Mouse (Mus musculus) forebrain, embryonic 11.5 days (tissue): ENCODE measurements around the gene E130114P18Rik. TPM values are rescaled to one million over a fixed set of nuclear protein-coding genes. Genes with fewer than 3 reads are reported as not detected.

Experiments
- ATAC-seq: fragments of 200-750 bp; cut with Nextera tagmentation; replicated peaks from 2 replicates; pipeline ENCODE4 v1.8.0; 2017; ENCODE audit warnings: moderate TSS enrichment; ENCODE audit not compliant: low FRiP score
- DNase-seq: peaks from one replicate; pipeline ENCODE4 v3.0.0-alpha.2; 2017; ENCODE audit warnings: low spot score
- H3K27ac ChIP-seq: fragments of 300-500 bp; sonication (generic); 2 replicates; pipeline ENCODE4 v1.5.1; 2014; ENCODE audit warnings: low read depth, low read length
- H3K27me3 ChIP-seq: fragments of 300-500 bp; sonication (generic); 2 replicates; pipeline ENCODE4 v1.6.1; 2014; ENCODE audit warnings: mild to moderate bottlenecking, low read length, mixed read lengths; ENCODE audit not compliant: control insufficient read depth, insufficient read depth
- H3K36me3 ChIP-seq: fragments of 300-500 bp; sonication (generic); 2 replicates; pipeline ENCODE4 v1.6.1; 2014; ENCODE audit warnings: mild to moderate bottlenecking, low read length, moderate library complexity, mixed read lengths; ENCODE audit not compliant: control insufficient read depth, insufficient read depth
- H3K4me1 ChIP-seq: fragments of 300-500 bp; sonication (generic); replicated peaks from 2 replicates; pipeline ENCODE4 v1.6.1; 2014; ENCODE audit warnings: low read length, mixed read lengths; ENCODE audit not compliant: control insufficient read depth, insufficient read depth
- H3K4me2 ChIP-seq: fragments of 300-500 bp; sonication (generic); 2 replicates; pipeline ENCODE4 v1.6.1; 2014; ENCODE audit warnings: low read depth, mild to moderate bottlenecking, low read length, moderate library complexity, mixed read lengths; ENCODE audit not compliant: severe bottlenecking
- H3K4me3 ChIP-seq: fragments of 300-500 bp; sonication (generic); 2 replicates; pipeline ENCODE4 v1.5.1; 2014; ENCODE audit warnings: low read depth, low read length
- H3K9ac ChIP-seq: fragments of 300-500 bp; sonication (generic); 2 replicates; pipeline ENCODE4 v1.6.1; 2014; ENCODE audit warnings: low read length
- H3K9me3 ChIP-seq: fragments of 300-500 bp; sonication (generic); 2 replicates; pipeline ENCODE4 v1.6.1; 2016; ENCODE audit warnings: low read length, mixed read lengths; ENCODE audit not compliant: control insufficient read depth
- WGBS: fragments of 180-500 bp; shearing (Covaris S2); extraction: QIAGEN DNeasy Blood & Tissue Kit; methylation state at CpG from one replicate; pipeline ENCODE4 v1.1.7; 2014; 5-methylcytosine and 5-hydroxymethylcytosine counted together
- polyA plus RNA-seq: library from polyadenylated mRNA; unstranded; fragments of >200 nt; fragmentation: Nextera tagmentation; extraction: Ambion mirVana; gene quantifications from 2 replicates; pipeline ENCODE4 v1.2.1, GENCODE M21; 2014

Gene E130114P18Rik
- polyA plus RNA-seq, 1 experiment from 2014 or later, result 45.7 TPM

DNA sequence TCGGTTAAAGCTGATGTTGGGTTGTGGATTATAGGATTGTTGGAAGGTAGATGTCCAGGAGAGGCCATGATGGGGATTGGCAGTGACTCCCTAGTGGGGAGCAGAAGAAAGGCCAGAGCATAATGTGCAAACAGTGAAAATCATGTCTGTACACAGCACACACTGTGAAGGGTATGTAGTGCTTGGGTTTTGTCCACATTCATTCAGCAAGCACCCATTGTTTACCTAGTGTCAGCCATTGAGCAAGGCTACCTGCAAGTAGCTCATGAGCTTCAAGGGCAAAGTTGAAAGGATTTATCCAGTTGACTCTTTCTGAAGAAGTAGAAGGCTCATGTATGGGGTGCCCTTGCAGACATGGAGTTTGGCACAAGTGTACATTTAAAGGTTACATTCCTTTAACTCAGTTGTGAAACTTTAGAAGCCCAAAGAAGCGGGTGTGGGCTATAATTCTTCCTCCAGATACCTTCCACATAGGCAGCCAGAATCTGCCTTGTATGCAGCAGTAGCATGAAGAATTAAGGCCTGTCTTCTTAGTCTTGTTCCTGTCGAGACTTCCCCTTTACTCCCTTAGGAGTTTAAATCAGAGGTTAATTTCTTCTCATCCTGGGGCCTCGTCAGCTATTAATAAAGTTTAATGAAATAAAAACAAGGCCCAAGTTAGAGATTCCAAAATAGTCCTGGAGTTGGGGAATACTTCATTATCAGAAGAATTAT lies 31.9 kb upstream of the E130114P18Rik start:
- Histone ChIP-seq H3K36me3 (no peaks in the 10 kb centered on the region), H3K27ac (no peak overlapping the region), H3K4me2 (no peak overlapping the region), H3K9ac (no peak overlapping the region), H3K4me1 (peaks cover 8% of the 10 kb centered on the region; the same call in 1 of the 2 replicates), H3K27me3 (no peaks in the 10 kb centered on the region), H3K4me3 (no peak overlapping the region), H3K9me3 (no peaks in the 10 kb centered on the region)
- no peak for DNase-seq
- no peak for ATAC-seq
- WGBS, result 77% methylated on average over 4 of the region's 4 CpGs

DNA sequence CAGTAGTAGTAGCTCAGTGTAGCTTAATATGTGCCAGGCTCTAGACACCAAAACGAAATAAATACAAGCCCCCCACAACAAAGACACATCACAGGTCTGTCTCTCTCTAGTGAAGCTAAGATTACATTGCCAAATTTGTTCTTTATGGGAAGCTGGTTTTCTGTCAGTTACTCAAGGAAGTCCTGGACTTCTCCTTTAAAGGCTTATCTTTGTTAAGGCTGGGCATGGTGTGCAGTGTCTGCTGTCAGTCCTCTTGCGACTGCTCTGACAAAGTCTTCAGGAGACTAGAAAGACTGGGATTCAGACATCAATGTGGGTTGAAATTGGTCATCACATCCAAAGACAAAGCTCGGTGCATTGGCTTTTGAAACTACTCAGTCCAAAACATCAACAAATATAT lies 31.0 kb upstream of the E130114P18Rik start:
- H3K4me2 ChIP-seq, result no peak overlapping the region
- no peak overlapping the region for H3K9ac ChIP-seq
- H3K9me3 ChIP-seq, result no peaks in the 10 kb centered on the region
- no peaks in the 10 kb centered on the region for H3K27me3 ChIP-seq
- DNase-seq (no peak), ATAC-seq (no peak)
- peaks cover 8% of the 10 kb centered on the region; the same call in 1 of the 2 replicates for H3K4me1 ChIP-seq
- H3K4me3 ChIP-seq, result no peak overlapping the region
- 85% methylated on average over 3 of the region's 3 CpGs for WGBS
- H3K27ac ChIP-seq, result no peak overlapping the region
- H3K36me3 ChIP-seq, result no peaks in the 10 kb centered on the region

DNA sequence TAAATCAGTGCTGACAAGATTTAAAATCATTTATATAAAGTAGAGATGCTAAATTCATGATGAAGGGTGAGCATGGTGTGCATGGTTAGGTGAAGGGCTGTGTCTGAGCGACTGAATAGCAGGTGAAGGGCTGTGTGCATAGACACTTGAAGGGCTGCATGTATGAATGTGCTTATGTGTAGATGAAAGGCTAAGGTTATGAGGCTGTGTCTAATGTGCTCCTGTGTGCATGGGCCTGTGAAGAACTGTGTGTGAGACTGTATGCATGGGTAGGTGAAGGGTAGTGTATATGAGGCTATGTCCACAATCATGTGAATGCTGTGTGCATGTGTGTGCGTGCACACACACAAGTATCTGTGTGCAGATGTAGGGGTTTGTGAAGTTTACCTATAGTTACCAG lies 29.0 kb upstream of the E130114P18Rik start:
- H3K27ac ChIP-seq, result no peak overlapping the region
- no peak overlapping the region for H3K4me2 ChIP-seq
- H3K36me3 ChIP-seq, result no peaks in the 10 kb centered on the region; the same call in 1 of the 2 replicates
- H3K9ac ChIP-seq, result no peak overlapping the region
- H3K4me3 ChIP-seq, result no peak overlapping the region
- peaks cover 8% of the 10 kb centered on the region; the same call in 1 of the 2 replicates for H3K4me1 ChIP-seq
- ATAC-seq (peak; percentile 44), DNase-seq (no peak)
- peaks cover 3% of the 10 kb centered on the region; the same call in 1 of the 2 replicates for H3K9me3 ChIP-seq
- no peaks in the 10 kb centered on the region for H3K27me3 ChIP-seq
- 93% methylated on average over 2 of the region's 2 CpGs for WGBS

DNA sequence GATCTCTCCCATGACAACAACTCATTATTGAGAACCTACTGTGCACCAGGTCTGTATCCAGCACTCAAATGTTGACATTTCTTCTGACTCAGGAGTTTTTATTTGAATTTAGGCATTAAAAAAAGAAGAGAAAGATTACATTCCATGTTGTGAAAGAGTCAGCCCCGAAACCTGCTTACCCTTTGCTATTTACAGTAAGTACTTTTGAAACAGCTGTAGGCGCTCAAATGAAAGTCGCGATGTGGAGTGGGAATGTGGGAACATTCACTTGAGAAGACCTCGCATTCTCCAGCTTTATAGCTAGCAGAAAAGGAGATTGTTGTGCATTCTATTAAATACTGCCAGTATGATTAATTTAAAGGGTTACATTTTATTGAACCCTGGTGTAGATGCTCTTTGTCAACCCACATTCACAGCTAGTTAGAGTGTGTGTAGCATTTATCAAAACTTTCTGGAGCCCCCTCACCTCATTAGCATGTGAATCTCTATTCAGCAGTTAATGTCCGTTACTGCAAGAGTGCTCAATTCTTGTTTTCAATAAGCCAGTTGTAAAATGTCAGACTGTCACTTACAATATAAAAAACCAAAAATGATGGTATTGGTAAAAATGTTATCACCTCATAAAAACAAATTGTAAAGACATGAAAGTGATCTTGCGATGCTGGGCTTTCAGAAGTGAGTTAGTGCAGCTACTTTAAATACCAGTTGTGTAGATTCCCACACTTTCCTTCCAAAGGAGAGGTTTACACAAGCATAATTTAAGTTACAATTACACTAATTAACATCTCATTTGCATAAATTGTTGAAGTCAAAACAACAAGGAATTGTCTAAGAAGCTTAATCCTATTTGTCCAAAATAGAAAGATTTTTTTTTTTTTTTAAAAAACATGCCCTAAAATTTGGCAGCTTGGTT lies 28.3 kb upstream of the E130114P18Rik start:
- peaks cover 8% of the 10 kb centered on the region; the same call in 1 of the 2 replicates for H3K4me1 ChIP-seq
- 0 out of 2 replicates have a peak overlapping the region, but pooled peaks have one; percentile 5 for H3K4me2 ChIP-seq
- 52% methylated on average over 7 of the region's 7 CpGs for WGBS
- H3K27ac ChIP-seq, result no peak overlapping the region
- ATAC-seq (peak; percentile 76), DNase-seq (no peak)
- H3K9me3 ChIP-seq, result peaks cover 3% of the 10 kb centered on the region; the same call in 1 of the 2 replicates
- H3K9ac ChIP-seq, result no peak overlapping the region
- no peaks in the 10 kb centered on the region for H3K27me3 ChIP-seq
- no peaks in the 10 kb centered on the region; the same call in 1 of the 2 replicates for H3K36me3 ChIP-seq
- H3K4me3 ChIP-seq, result no peak overlapping the region

DNA sequence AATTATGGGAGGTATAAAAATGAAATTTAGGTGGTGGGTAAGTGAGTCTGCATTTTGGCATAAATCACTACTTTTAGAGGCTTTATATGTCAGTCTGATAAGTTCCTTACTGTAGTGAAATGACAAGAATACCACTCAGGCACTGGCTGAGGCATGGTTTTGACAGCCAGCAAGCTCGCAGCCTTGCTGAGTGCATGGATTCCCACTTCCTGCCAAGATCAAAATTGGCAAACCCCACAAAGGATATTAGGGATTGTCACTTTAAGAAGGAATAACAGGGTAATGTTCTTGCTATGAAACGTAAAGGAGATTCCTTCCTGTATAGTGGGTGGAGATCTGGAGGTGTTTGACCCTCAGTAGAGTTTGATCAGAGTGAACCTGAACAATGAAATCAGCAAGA lies 27.4 kb upstream of the E130114P18Rik start:
- H3K36me3 ChIP-seq, result no peaks in the 10 kb centered on the region; the same call in 1 of the 2 replicates
- DNase-seq (no peak), ATAC-seq (no peak)
- H3K27ac ChIP-seq, result no peak overlapping the region
- WGBS, result 71% methylated on average over 2 of the region's 2 CpGs
- H3K9ac ChIP-seq, result no peak overlapping the region
- no peaks in the 10 kb centered on the region for H3K27me3 ChIP-seq
- H3K9me3 ChIP-seq, result peaks cover 3% of the 10 kb centered on the region; the same call in 1 of the 2 replicates
- peaks cover 8% of the 10 kb centered on the region; the same call in 1 of the 2 replicates for H3K4me1 ChIP-seq
- H3K4me3 ChIP-seq, result no peak overlapping the region
- no peak overlapping the region for H3K4me2 ChIP-seq

DNA sequence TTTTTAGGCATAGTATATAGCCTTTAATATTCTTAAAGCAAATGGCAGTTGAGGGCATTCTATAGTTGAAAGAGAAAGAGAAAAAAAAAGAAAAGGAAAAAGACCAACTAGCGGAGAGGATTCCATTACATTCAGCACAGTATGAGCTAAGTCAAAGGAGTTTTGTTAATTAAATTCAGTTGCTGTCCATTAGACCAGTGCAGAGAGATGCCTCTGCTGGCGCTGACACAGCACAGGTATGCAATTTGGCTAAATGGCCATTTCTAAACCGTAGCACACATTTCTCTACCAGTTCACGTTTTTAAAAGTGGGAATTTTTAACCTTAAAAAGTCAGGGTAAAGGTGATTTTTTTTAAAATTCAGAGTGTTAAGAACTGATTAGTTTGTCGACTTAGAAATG lies 26.8 kb upstream of the E130114P18Rik start:
- no peaks in the 10 kb centered on the region for H3K27me3 ChIP-seq
- H3K27ac ChIP-seq, result no peak overlapping the region
- no peak overlapping the region for H3K4me3 ChIP-seq
- H3K36me3 ChIP-seq, result no peaks in the 10 kb centered on the region; the same call in 1 of the 2 replicates
- H3K9me3 ChIP-seq, result peaks cover 3% of the 10 kb centered on the region; the same call in 1 of the 2 replicates
- DNase-seq (no peak), ATAC-seq (no peak)
- no peak overlapping the region for H3K4me2 ChIP-seq
- peaks cover 5% of the 10 kb centered on the region; the same call in 1 of the 2 replicates for H3K4me1 ChIP-seq
- H3K9ac ChIP-seq, result no peak overlapping the region
- WGBS, result 67% methylated on average over 5 of the region's 5 CpGs

DNA sequence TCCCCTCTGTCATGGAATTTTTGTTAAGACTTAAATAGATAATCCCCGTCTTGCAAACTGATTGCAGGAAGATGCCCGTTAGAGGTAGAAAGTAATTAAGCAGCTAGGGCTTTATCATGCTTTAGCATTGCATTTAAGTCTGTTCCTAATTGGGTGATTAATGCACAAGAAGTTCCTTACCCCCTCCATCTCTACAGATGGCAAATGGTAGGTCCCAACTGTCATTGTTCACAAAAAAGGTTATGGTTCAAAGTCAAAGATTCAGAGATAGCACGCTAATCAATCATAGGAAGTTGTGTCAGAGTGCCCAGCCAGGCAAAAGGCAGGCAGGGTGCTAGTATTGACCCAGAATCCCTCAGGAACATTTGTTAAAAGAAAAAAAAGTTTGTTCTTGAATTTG lies 25.9 kb upstream of the E130114P18Rik start:
- DNase-seq (no peak), ATAC-seq (no peak)
- no peaks in the 10 kb centered on the region for H3K27me3 ChIP-seq
- H3K4me1 ChIP-seq, result peaks cover 5% of the 10 kb centered on the region; the same call in 1 of the 2 replicates
- no peak overlapping the region for H3K27ac ChIP-seq
- no peaks in the 10 kb centered on the region; the same call in 1 of the 2 replicates for H3K36me3 ChIP-seq
- H3K9me3 ChIP-seq, result peaks cover 3% of the 10 kb centered on the region; the same call in 1 of the 2 replicates
- no peak overlapping the region for H3K9ac ChIP-seq
- no peak overlapping the region for H3K4me2 ChIP-seq
- WGBS, result 54% methylated on average over 3 of the region's 3 CpGs
- H3K4me3 ChIP-seq, result no peak overlapping the region

DNA sequence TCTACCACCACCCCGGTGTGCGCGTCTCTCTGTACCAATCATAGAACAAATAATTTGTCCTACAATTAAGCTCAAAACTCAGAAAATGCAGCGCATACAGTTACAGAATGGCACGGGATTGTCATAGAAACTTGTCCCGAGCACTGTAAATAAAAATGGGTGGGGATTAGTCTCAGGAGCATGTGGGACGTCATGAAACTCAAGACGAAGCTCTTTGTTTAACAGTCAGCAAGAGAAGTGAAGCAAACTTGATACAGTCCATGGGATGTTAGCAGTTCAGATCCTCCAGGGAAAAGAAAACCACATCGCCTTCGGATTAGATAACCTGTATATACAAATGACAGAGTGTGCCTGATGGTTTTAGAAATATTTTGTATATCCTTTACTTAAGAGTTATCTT lies 18.6 kb upstream of the E130114P18Rik start:
- no peak overlapping the region for H3K4me2 ChIP-seq
- ATAC-seq (no peak), DNase-seq (no peak)
- H3K9ac ChIP-seq, result no peak overlapping the region
- H3K4me1 ChIP-seq, result 0 out of 2 replicates have a peak, but pooled peaks cover 2% of the 10 kb centered on the region
- no peak overlapping the region for H3K4me3 ChIP-seq
- no peaks in the 10 kb centered on the region for H3K9me3 ChIP-seq
- WGBS, result 89% methylated on average over 10 of the region's 10 CpGs
- H3K27ac ChIP-seq, result no peak overlapping the region
- H3K36me3 ChIP-seq, result no peaks in the 10 kb centered on the region; the same call in 1 of the 2 replicates
- H3K27me3 ChIP-seq, result no peaks in the 10 kb centered on the region
